Mouse (Mus musculus): ENCODE data around the gene Nudt22.

DNA sequence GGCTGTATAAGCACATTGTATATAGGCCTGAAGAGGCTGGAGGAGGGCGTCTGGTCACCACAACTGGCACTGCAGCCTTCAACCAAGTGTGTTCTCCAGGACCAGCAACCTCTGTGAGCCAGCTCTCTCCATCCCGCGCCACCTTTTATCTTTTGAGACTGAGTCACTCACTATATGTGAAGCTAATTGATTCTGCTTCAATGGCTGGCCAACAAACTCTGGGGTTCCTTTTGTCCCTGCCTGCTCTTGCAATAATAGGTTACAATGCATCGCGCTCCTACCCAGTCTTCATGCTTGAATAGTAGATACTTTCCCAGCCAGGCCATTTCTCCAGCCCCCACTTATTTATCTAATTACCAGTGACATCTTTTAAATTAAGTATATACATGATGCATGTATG lies 12.3 kb downstream of the Nudt22 start:
- TF ChIP-seq CTCF (IDR thresholded peaks at IDR 0.05) (no peak), EP300 (IDR thresholded peaks at IDR 0.05) (no peak)
